Mouse (Mus musculus): ENCODE measurements around the gene Olfr1160.

DNA sequence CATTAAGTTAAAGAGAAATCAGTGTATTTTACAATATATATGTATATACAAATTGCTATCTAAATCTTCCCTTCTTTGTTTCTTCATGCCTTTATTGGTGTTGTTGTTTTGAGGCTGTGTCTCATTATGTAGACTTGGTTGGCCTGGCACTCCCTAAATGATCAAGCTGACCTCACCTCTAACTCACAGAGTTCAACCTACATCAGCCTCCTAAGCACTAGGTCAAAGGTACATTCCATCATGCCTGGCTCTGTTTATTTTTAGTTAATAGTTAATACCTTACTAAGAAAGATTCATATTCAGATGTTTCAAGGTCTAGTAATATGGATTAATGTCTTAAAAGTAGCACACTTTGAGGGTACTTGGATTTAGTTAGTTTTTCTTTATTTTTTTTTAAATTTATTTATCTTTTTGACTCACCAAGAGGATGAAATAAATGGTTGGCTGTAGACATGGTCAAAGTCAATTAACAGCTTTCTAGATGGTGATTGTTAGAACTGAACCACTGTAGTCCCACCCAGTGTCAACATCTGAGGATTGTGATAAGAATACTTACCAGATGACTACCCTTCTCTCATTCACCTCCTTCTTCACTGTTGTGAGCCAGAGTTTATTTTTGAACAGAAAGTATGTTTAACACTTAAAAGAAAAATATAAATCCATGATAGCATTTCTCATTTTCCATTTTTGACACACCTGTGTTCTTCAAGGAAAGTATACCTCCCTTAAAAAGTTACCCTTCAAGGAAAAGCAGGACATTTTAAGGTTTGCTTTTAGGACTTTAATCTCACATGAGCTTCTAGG is at the start of gene Olfr1160:
- TF ChIP-seq POLR2A (IDR thresholded peaks at IDR 0.05; ENCODE audit: low read depth, low read length) (no peak), CTCF (IDR thresholded peaks at IDR 0.05; ENCODE audit: extremely low read depth, insufficient read length, insufficient replicate concordance, low read depth, low read length) (no peak)
